Mouse (Mus musculus) thymus, adult 2 months (tissue): ENCODE data around the gene Gtf2a2.

Source experiments
- CTCF ChIP-seq: fragments of 200-500 bp; IDR thresholded peaks from 2 replicates; pipeline ENCODE4 v1.5.1; 2012; ENCODE audit warnings: mild to moderate bottlenecking, control low read depth, low read length, moderate library complexity, borderline replicate concordance; ENCODE audit not compliant: control insufficient read depth, poor library complexity, insufficient read depth; ENCODE audit errors: extremely low read depth
- POLR2A ChIP-seq: fragments of 200-500 bp; IDR thresholded peaks from 2 replicates; pipeline ENCODE4 v1.6.1; 2012; ENCODE audit warnings: mild to moderate bottlenecking, low read length, control low read depth, moderate library complexity; ENCODE audit not compliant: control insufficient read depth, poor library complexity, insufficient read depth; ENCODE audit errors: extremely low read depth

DNA sequence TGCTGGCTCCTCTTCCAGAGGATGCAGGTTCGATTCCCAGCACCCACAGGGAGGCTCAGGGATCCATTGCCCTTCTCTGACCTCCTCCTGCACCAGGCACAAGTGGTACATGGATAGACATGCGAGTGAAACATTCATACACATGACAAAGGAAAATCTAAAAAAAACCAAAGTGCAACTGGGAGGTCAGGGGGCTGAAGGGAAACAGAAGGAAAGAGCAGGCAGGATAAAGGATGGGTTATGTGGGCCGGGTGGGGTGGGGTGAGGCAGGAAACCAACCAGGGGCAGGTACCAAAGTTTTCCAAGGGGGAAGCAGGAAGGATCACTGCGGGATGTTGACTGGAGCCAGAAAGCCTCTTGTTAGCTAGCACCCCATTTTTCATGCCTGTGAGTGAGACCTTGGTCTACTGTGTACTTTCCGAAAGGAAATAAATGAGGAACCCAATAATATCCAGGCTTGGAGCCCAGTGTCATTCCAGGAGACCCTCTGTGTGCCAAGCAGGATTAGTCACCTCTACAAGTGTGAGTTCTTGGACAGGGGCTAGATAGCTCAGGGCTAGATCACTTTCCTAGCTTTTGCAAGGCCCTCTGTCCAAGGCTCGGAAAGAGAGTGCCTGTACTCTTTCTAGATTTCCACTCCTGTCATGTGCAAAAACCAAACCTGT is 36.5 kb downstream of the Gtf2a2 start:
- TF ChIP-seq CTCF (no peak), POLR2A (no peak)
